Mouse (Mus musculus): Measurements from ENCODE around the gene Fam205a2. TPM values are rescaled to one million over a fixed set of nuclear protein-coding genes. Genes with fewer than 3 reads are reported as not detected.

Fam205a2 gene
- polyA plus RNA-seq (2017; shearing (Covaris generic)) = not detected

GRCm38 (mm10) chr4:42528075-42528474, at the start of gene Fam205a2:
TSS of gene Fam205a2 (minus strand) at chr4:42528175.

Other genes starting within 250 kb of the Fam205a2 start
- gene Gm21953, start 233.9 kb downstream of the Fam205a2 start, polyA plus RNA-seq (2017; shearing (Covaris generic)) = not detected
- not detected for gene Fam205a3, start 209.8 kb downstream of the Fam205a2 start, polyA plus RNA-seq (2017; shearing (Covaris generic))
- not detected for gene Gm21586, start 88.8 kb downstream of the Fam205a2 start, polyA plus RNA-seq (2017; shearing (Covaris generic))
- gene Gm2163, start 61.4 kb downstream of the Fam205a2 start, polyA plus RNA-seq (2017; shearing (Covaris generic)) = not detected
- not detected for gene Gm10591, start 84.0 kb upstream of the Fam205a2 start, polyA plus RNA-seq (2017; shearing (Covaris generic))
- not detected for gene Gm2564, start 101.5 kb upstream of the Fam205a2 start, polyA plus RNA-seq (2017; shearing (Covaris generic))
- not detected for gene Ccl27b, start 127.1 kb upstream of the Fam205a2 start, polyA plus RNA-seq (2017; shearing (Covaris generic))
- gene Il11ra2, start 133.7 kb upstream of the Fam205a2 start, polyA plus RNA-seq (2017; shearing (Covaris generic)) = not detected
- gene 4930578G10Rik, start 207.4 kb upstream of the Fam205a2 start, polyA plus RNA-seq (2017; shearing (Covaris generic)) = not detected
- gene Ccl19, start 228.4 kb upstream of the Fam205a2 start, polyA plus RNA-seq (2017; shearing (Covaris generic)) = not detected
- not detected for gene Ccl21a, start 245.8 kb upstream of the Fam205a2 start, polyA plus RNA-seq (2017; shearing (Covaris generic))

All from effector memory CD4-positive, alpha-beta T cell, adult 5 months (primary cell).